Mouse (Mus musculus): Measurements from ENCODE around the gene Tti1. TPM values are rescaled to one million over a fixed set of nuclear protein-coding genes. Genes with fewer than 3 reads are reported as not detected.

Tti1 gene
- polyA plus RNA-seq, 1 experiment: 17.6 TPM

GRCm38 (mm10) chr2:157967856-157968255 is 60.4 kb downstream of the Tti1 start:
- WGBS: 19% methylated on average over 3 of the region's 3 CpGs
- DNase-seq (ENCODE audit: low read depth in 1 of 2, low spot score in 2 of 2): no peak

GRCm38 (mm10) chr2:157957707-157958108 is 70.5 kb downstream of the Tti1 start:
- TF ChIP-seq CTCF (IDR thresholded peaks at IDR 0.05; ENCODE audit: extremely low read depth, insufficient read depth, insufficient read length, insufficient replicate concordance): no peak
- no peak for TF ChIP-seq POLR2A (IDR thresholded peaks at IDR 0.05; ENCODE audit: low read depth, low read length)
- Histone ChIP-seq H3K27me3 (ENCODE audit: control insufficient read depth, insufficient read depth, low read length) (no peaks in the 10 kb centered on the region), H3K4me1 (ENCODE audit: control insufficient read depth, insufficient read depth, insufficient read length) (no peaks in the 10 kb centered on the region), H3K27ac (ENCODE audit: insufficient read depth, low read length) (no peak overlapping the region), H3K36me3 (ENCODE audit: control insufficient read depth, insufficient read depth, low read length) (no peaks in the 10 kb centered on the region), H3K4me3 (ENCODE audit: extremely low read depth, insufficient read depth, insufficient read length) (no peak overlapping the region)
- WGBS: 11% methylated on average over 2 of the region's 2 CpGs
- no peak for DNase-seq (ENCODE audit: low read depth in 1 of 2, low spot score in 2 of 2)

More at GRCm38 (mm10) chr2:157967856-157968255, 60.4 kb downstream of the Tti1 start:
- TF ChIP-seq POLR2A (IDR thresholded peaks at IDR 0.05; ENCODE audit: low read depth, low read length): no peak
- TF ChIP-seq CTCF (IDR thresholded peaks at IDR 0.05; ENCODE audit: extremely low read depth, insufficient read depth, insufficient read length, insufficient replicate concordance): no peak
- Histone ChIP-seq H3K4me3 (ENCODE audit: extremely low read depth, insufficient read depth, insufficient read length) (no peak overlapping the region), H3K27me3 (ENCODE audit: control insufficient read depth, insufficient read depth, low read length) (no peaks in the 10 kb centered on the region), H3K4me1 (ENCODE audit: control insufficient read depth, insufficient read depth, insufficient read length) (no peaks in the 10 kb centered on the region), H3K27ac (ENCODE audit: insufficient read depth, low read length) (no peak overlapping the region), H3K36me3 (ENCODE audit: control insufficient read depth, insufficient read depth, low read length) (no peaks in the 10 kb centered on the region)

GRCm38 (mm10) chr2:157953978-157954377 is 74.3 kb downstream of the Tti1 start:
- Histone ChIP-seq H3K27ac (ENCODE audit: insufficient read depth, low read length) (no peak overlapping the region), H3K36me3 (ENCODE audit: control insufficient read depth, insufficient read depth, low read length) (no peaks in the 10 kb centered on the region), H3K4me1 (ENCODE audit: control insufficient read depth, insufficient read depth, insufficient read length) (no peaks in the 10 kb centered on the region), H3K27me3 (ENCODE audit: control insufficient read depth, insufficient read depth, low read length) (no peaks in the 10 kb centered on the region), H3K4me3 (ENCODE audit: extremely low read depth, insufficient read depth, insufficient read length) (no peak overlapping the region)
- DNase-seq (ENCODE audit: low read depth in 1 of 2, low spot score in 2 of 2): no peak
- TF ChIP-seq POLR2A (IDR thresholded peaks at IDR 0.05; ENCODE audit: low read depth, low read length) (no peak), CTCF (IDR thresholded peaks at IDR 0.05; ENCODE audit: extremely low read depth, insufficient read depth, insufficient read length, insufficient replicate concordance) (no peak)
- 81% methylated on average over 5 of the region's 5 CpGs for WGBS

GRCm38 (mm10) chr2:157944156-157944893 is 83.9 kb downstream of the Tti1 start:
- Histone ChIP-seq H3K27me3 (ENCODE audit: control insufficient read depth, insufficient read depth, low read length) (peaks cover 17% of the 10 kb centered on the region), H3K4me1 (ENCODE audit: control insufficient read depth, insufficient read depth, insufficient read length) (peaks cover 5% of the 10 kb centered on the region; the same call in 1 of the 2 replicates), H3K4me3 (ENCODE audit: extremely low read depth, insufficient read depth, insufficient read length) (peak overlapping the region; percentile 21; the same call in 1 of the 2 replicates), H3K36me3 (ENCODE audit: control insufficient read depth, insufficient read depth, low read length) (no peaks in the 10 kb centered on the region), H3K27ac (ENCODE audit: insufficient read depth, low read length) (no peak overlapping the region)
- WGBS: 17% methylated on average over 37 of the region's 37 CpGs
- no peak for DNase-seq (ENCODE audit: low read depth in 1 of 2, low spot score in 2 of 2)
- TF ChIP-seq CTCF (IDR thresholded peaks at IDR 0.05; ENCODE audit: extremely low read depth, insufficient read depth, insufficient read length, insufficient replicate concordance) (no peak), POLR2A (IDR thresholded peaks at IDR 0.05; ENCODE audit: low read depth, low read length) (no peak)

- no peaks in the 10 kb centered on the region for H3K36me3 ChIP-seq (ENCODE audit: control insufficient read depth, insufficient read depth, low read length)
- no peak overlapping the region for H3K27ac ChIP-seq (ENCODE audit: insufficient read depth, low read length)
- H3K27me3 ChIP-seq (ENCODE audit: control insufficient read depth, insufficient read depth, low read length): peaks cover 17% of the 10 kb centered on the region
- peak overlapping the region; percentile 21; the same call in 1 of the 2 replicates for H3K4me3 ChIP-seq (ENCODE audit: extremely low read depth, insufficient read depth, insufficient read length)
- peaks cover 5% of the 10 kb centered on the region; the same call in 1 of the 2 replicates for H3K4me1 ChIP-seq (ENCODE audit: control insufficient read depth, insufficient read depth, insufficient read length)
- DNase-seq (ENCODE audit: low read depth in 1 of 2, low spot score in 2 of 2): peak in 1 of 2 experiments; percentile 17
- TF ChIP-seq CTCF (IDR thresholded peaks at IDR 0.05; ENCODE audit: extremely low read depth, insufficient read depth, insufficient read length, insufficient replicate concordance): 0 out of 2 replicates have a peak, but pooled peaks have one; percentile 31
- no peak for TF ChIP-seq POLR2A (IDR thresholded peaks at IDR 0.05; ENCODE audit: low read depth, low read length)
- 2% methylated on average over 47 of the region's 47 CpGs for WGBS
Observed at GRCm38 (mm10) chr2:157943514-157944155, 84.6 kb downstream of the Tti1 start.

GRCm38 (mm10) chr2:157940586-157941185 is 87.5 kb downstream of the Tti1 start:
- Histone ChIP-seq H3K27ac (ENCODE audit: insufficient read depth, low read length) (no peak overlapping the region), H3K36me3 (ENCODE audit: control insufficient read depth, insufficient read depth, low read length) (no peaks in the 10 kb centered on the region), H3K27me3 (ENCODE audit: control insufficient read depth, insufficient read depth, low read length) (peaks cover 17% of the 10 kb centered on the region), H3K4me3 (ENCODE audit: extremely low read depth, insufficient read depth, insufficient read length) (no peak overlapping the region), H3K4me1 (ENCODE audit: control insufficient read depth, insufficient read depth, insufficient read length) (peaks cover 5% of the 10 kb centered on the region; the same call in 1 of the 2 replicates)
- no peak for DNase-seq (ENCODE audit: low read depth in 1 of 2, low spot score in 2 of 2)
- 7% methylated on average over 18 of the region's 18 CpGs for WGBS
- TF ChIP-seq CTCF (IDR thresholded peaks at IDR 0.05; ENCODE audit: extremely low read depth, insufficient read depth, insufficient read length, insufficient replicate concordance) (no peak), POLR2A (IDR thresholded peaks at IDR 0.05; ENCODE audit: low read depth, low read length) (no peak)
